ENCODE assay signal across 20 mouse cellular contexts in genomic region chr3:46758500-46758899, GRCm38 (mm10).
DNase-seq lines count a peak whose midpoint lies in the region; TF ChIP-seq lines count a peak whose summit lies in the region.
"Had no signal": no experiment of that assay in that cellular context is flagged by ENCODE, and none has a peak within 500 bp of the region (broad histone marks: within the 10 kb centered on the region; RNA-seq: fewer than 3 reads in every experiment).

No protein-coding gene starts in this region.

- no peak overlapping the region for H3K4me3 ChIP-seq in left cerebral cortex, adult 2 months
- H3K4me3 ChIP-seq: embryonic facial prominence, embryonic 13.5 days; embryonic facial prominence, embryonic 15.5 days; erythroblast, embryonic 14.5 days; forebrain, embryonic 10.5 days; forebrain, embryonic 12.5 days had no signal

- TF ChIP-seq CTCF in left cerebral cortex, adult 2 months (IDR thresholded peaks at IDR 0.05): no peak

- no peak for DNase-seq in left cerebral cortex, adult 2 months (ENCODE audit: extremely low spot score in 1 of 2, low spot score in 2 of 2)
- DNase-seq in left cerebral cortex, adult 8-10 months (ENCODE audit: low spot score in 2 of 2): no peak
- DNase-seq in right cerebral cortex, adult 18-20 months: peak; percentile 2
- DNase-seq in right cerebral cortex, postnatal 36 days (ENCODE audit: low spot score in 2 of 2): no peak
- peak; percentile 18 for DNase-seq in telencephalon, adult 2 months (ENCODE audit: low read depth, low spot score)
- DNase-seq in ovary, postnatal 10 days (ENCODE audit: low spot score): no peak
- DNase-seq: adrenal gland, adult 2 months; adrenal gland, postnatal 10 days; adrenal gland, postnatal 25 days; cerebellum, adult 11-12 months; cerebellum, adult 2 months; cerebellum, adult 9-10 months; cerebellum, postnatal 10 days; cerebellum, postnatal 25 days; embryo, embryonic 11 days had no signal

- H3K27ac ChIP-seq in left cerebral cortex, adult 2 months: 0 out of 2 replicates have a peak overlapping the region, but pooled peaks have one; percentile 1
- H3K27ac ChIP-seq: embryonic facial prominence, embryonic 13.5 days; embryonic facial prominence, embryonic 15.5 days; forebrain, embryonic 10.5 days; forebrain, embryonic 12.5 days had no signal

- intact Hi-C loops in left cerebral cortex, adult 2 months (cut with DNase I): no loop called here

Comparison
In these comparisons a context has a peak if more than half of its experiments do, and no peak if none do; other contexts are left out.
1. DNase-seq: peak in right cerebral cortex, adult 18-20 months (single experiment) and telencephalon, adult 2 months (single experiment); none in left cerebral cortex, adult 2 months (0 of 2), left cerebral cortex, adult 8-10 months (0 of 2), right cerebral cortex, postnatal 36 days (0 of 2) and ovary, postnatal 10 days (single experiment).